Mouse (Mus musculus) limb, embryonic 13.5 days (tissue): ENCODE results near the gene Calm3. TPM values are rescaled to one million over a fixed set of nuclear protein-coding genes. Genes with fewer than 3 reads are reported as not detected.
"Not testable (repeated sequence)": the region's sequence is repeated elsewhere in the genome, so short reads cannot be mapped to it uniquely, and the experiment has no call there.

ENCODE experiments used
- ATAC-seq: fragments of 200-750 bp; cut with Nextera tagmentation; 2 replicates; pipeline ENCODE4 v1.8.0; 2017; ENCODE audit warnings: low read depth, moderate number of reproducible peaks, moderate TSS enrichment; ENCODE audit not compliant: low FRiP score
- H3K27ac ChIP-seq: fragments of 300-500 bp; sonication (generic); 2 replicates; pipeline ENCODE4 v1.5.1; 2015; ENCODE audit warnings: inconsistent platforms, mild to moderate bottlenecking, moderate library complexity
- H3K27me3 ChIP-seq: fragments of 300-500 bp; sonication (generic); 2 replicates; pipeline ENCODE4 v1.6.1; 2015; ENCODE audit warnings: mild to moderate bottlenecking, inconsistent platforms
- H3K36me3 ChIP-seq: fragments of 300-500 bp; sonication (generic); 2 replicates; pipeline ENCODE4 v1.6.1; 2015; ENCODE audit warnings: inconsistent platforms, mild to moderate bottlenecking, moderate library complexity
- H3K4me1 ChIP-seq: fragments of 300-500 bp; sonication (generic); 2 replicates; pipeline ENCODE4 v1.6.1; 2015; ENCODE audit warnings: inconsistent platforms
- H3K4me2 ChIP-seq: fragments of 300-500 bp; sonication (generic); replicated peaks from 2 replicates; pipeline ENCODE4 v1.6.1; 2015; ENCODE audit warnings: inconsistent platforms, mild to moderate bottlenecking, moderate library complexity
- H3K4me3 ChIP-seq: fragments of 300-500 bp; sonication (generic); 2 replicates; pipeline ENCODE4 v1.5.1; 2015; ENCODE audit warnings: moderate library complexity, mild to moderate bottlenecking, inconsistent platforms
- H3K9ac ChIP-seq: fragments of 300-500 bp; sonication (generic); 2 replicates; pipeline ENCODE4 v1.6.1; 2015; ENCODE audit warnings: mild to moderate bottlenecking, inconsistent platforms
- H3K9me3 ChIP-seq: fragments of 300-500 bp; sonication (generic); 2 replicates; pipeline ENCODE4 v1.6.1; 2016; ENCODE audit warnings: inconsistent platforms
- WGBS: fragments of 180-500 bp; shearing (Covaris S2); methylation state at CpG from one replicate; pipeline ENCODE4 v1.1.7; 2015; 5-methylcytosine and 5-hydroxymethylcytosine counted together
- polyA plus RNA-seq: library from polyadenylated mRNA; unstranded; fragments of >200 nt; fragmentation: Nextera tagmentation; extraction: Ambion mirVana; gene quantifications from 2 replicates; pipeline ENCODE4 v1.2.1, GENCODE M21; 2015

The Calm3 gene
- 103 and 115 TPM in 2 replicates for polyA plus RNA-seq

- WGBS, result 3% methylated on average over 62 of the region's 64 CpGs
- peaks cover 38% of the 10 kb centered on the region for H3K4me1 ChIP-seq
- H3K9ac ChIP-seq, result peak within 1 kb of the TSS; percentile 93
- peak within 1 kb of the TSS; percentile 95 for H3K27ac ChIP-seq
- no peaks in the 10 kb centered on the region for H3K27me3 ChIP-seq
- H3K4me2 ChIP-seq, result peak within 1 kb of the TSS; percentile 93
- peak within 1 kb of the TSS; percentile 75 for H3K4me3 ChIP-seq
- peaks cover 8% of the 10 kb centered on the region for H3K36me3 ChIP-seq
- H3K9me3 ChIP-seq, result no peaks in the 10 kb centered on the region
- peak; percentile 93 for ATAC-seq
These were observed at the start of gene Calm3 for GRCm38 (mm10) chr7:16924037-16924834. Calm3 (minus strand) TSS chr7:16924114.

GRCm38 (mm10) chr7:16971160-16971559, 47.2 kb upstream of the Calm3 start:
- Histone ChIP-seq H3K4me2 (no peak overlapping the region), H3K27me3 (no peaks in the 10 kb centered on the region), H3K9me3 (no peaks in the 10 kb centered on the region), H3K36me3 (no peaks in the 10 kb centered on the region), H3K4me3 (no peak overlapping the region), H3K9ac (no peak overlapping the region), H3K27ac (no peak overlapping the region), H3K4me1 (no peaks in the 10 kb centered on the region)
- WGBS, result 86% methylated on average over 3 of the region's 3 CpGs
- ATAC-seq, result no peak

GRCm38 (mm10) chr7:16968414-16968813, 44.5 kb upstream of the Calm3 start:
- Histone ChIP-seq H3K4me1 (no peaks in the 10 kb centered on the region), H3K27me3 (no peaks in the 10 kb centered on the region), H3K36me3 (no peaks in the 10 kb centered on the region), H3K4me3 (no peak overlapping the region), H3K4me2 (no peak overlapping the region), H3K9ac (no peak overlapping the region), H3K9me3 (no peaks in the 10 kb centered on the region), H3K27ac (no peak overlapping the region)
- ATAC-seq, result no peak
- WGBS, result 85% methylated on average over 6 of the region's 6 CpGs

- H3K4me2 ChIP-seq, result no peak overlapping the region
These were observed 37.8 kb upstream of the Calm3 start for GRCm38 (mm10) chr7:16961678-16962077.

GRCm38 (mm10) chr7:16959539-16960187, 35.7 kb upstream of the Calm3 start, which contains the start of gene Pnmal1:
Pnmal1 (plus strand) TSS chr7:16959679.
- Histone ChIP-seq H3K4me2 (peak within 1 kb of the TSS; percentile 48), H3K4me3 (0 out of 2 replicates have a peak within 1 kb of the TSS, but pooled peaks have one; percentile 15), H3K36me3 (no peaks in the 10 kb centered on the region), H3K27ac (no peak within 1 kb of the TSS), H3K9ac (peak within 1 kb of the TSS; percentile 25; the same call in 1 of the 2 replicates), H3K27me3 (no peaks in the 10 kb centered on the region), H3K9me3 (0 out of 2 replicates have a peak, but pooled peaks cover 5% of the 10 kb centered on the region), H3K4me1 (peaks cover 9% of the 10 kb centered on the region)
- WGBS, result 17% methylated on average over 17 of the region's 17 CpGs
- peak; percentile 35; the same call in 1 of the 2 replicates for ATAC-seq

More at GRCm38 (mm10) chr7:16961678-16962077, 37.8 kb upstream of the Calm3 start:
- Histone ChIP-seq H3K9me3 (no peaks in the 10 kb centered on the region), H3K9ac (no peak overlapping the region), H3K27me3 (no peaks in the 10 kb centered on the region), H3K4me3 (no peak overlapping the region), H3K36me3 (no peaks in the 10 kb centered on the region), H3K4me1 (peaks cover 9% of the 10 kb centered on the region), H3K27ac (no peak overlapping the region)
- 71% methylated on average over 5 of the region's 5 CpGs for WGBS
- no peak for ATAC-seq

GRCm38 (mm10) chr7:16956410-16957265, 32.7 kb upstream of the Calm3 start:
- Histone ChIP-seq H3K27me3 (no peaks in the 10 kb centered on the region), H3K4me1 (peaks cover 9% of the 10 kb centered on the region), H3K4me3 (no peak overlapping the region), H3K36me3 (no peaks in the 10 kb centered on the region), H3K4me2 (no peak overlapping the region), H3K27ac (peak overlapping the region; percentile 6; the same call in 1 of the 2 replicates), H3K9me3 (0 out of 2 replicates have a peak, but pooled peaks cover 6% of the 10 kb centered on the region), H3K9ac (no peak overlapping the region)
- 57% methylated on average over 15 of the region's 15 CpGs for WGBS
- peak; percentile 60; the same call in 1 of the 2 replicates for ATAC-seq

GRCm38 (mm10) chr7:16955712-16956111, 31.8 kb upstream of the Calm3 start:
- H3K27me3 ChIP-seq, result no peaks in the 10 kb centered on the region
- 0 out of 2 replicates have a peak, but pooled peaks cover 6% of the 10 kb centered on the region for H3K9me3 ChIP-seq
- H3K4me1 ChIP-seq, result peaks cover 9% of the 10 kb centered on the region
- no peak overlapping the region for H3K9ac ChIP-seq
- no peaks in the 10 kb centered on the region for H3K36me3 ChIP-seq
- no peak overlapping the region for H3K4me2 ChIP-seq
- no peak overlapping the region for H3K4me3 ChIP-seq
- 81% methylated on average over 4 of the region's 4 CpGs for WGBS
- H3K27ac ChIP-seq, result no peak overlapping the region
- ATAC-seq, result no peak

GRCm38 (mm10) chr7:16953776-16954175, 29.9 kb upstream of the Calm3 start:
- WGBS, result 62% methylated on average over 2 of the region's 2 CpGs
- H3K4me2 ChIP-seq, H3K27ac ChIP-seq, ATAC-seq, H3K4me3 ChIP-seq, H3K9me3 ChIP-seq, H3K36me3 ChIP-seq, H3K9ac ChIP-seq: not testable (repeated sequence)
- Histone ChIP-seq H3K4me1 (peaks cover 17% of the 10 kb centered on the region), H3K27me3 (peaks cover 11% of the 10 kb centered on the region)

GRCm38 (mm10) chr7:16950861-16951635, 27.1 kb upstream of the Calm3 start:
- peak overlapping the region; percentile 37; the same call in 1 of the 2 replicates for H3K4me2 ChIP-seq
- 23% methylated on average over 18 of the region's 18 CpGs for WGBS
- peak; percentile 16; the same call in 1 of the 2 replicates for ATAC-seq

GRCm38 (mm10) chr7:16949908-16950841, 26.3 kb upstream of the Calm3 start:
- Histone ChIP-seq H3K27ac (no peak overlapping the region), H3K9me3 (0 out of 2 replicates have a peak, but pooled peaks cover 6% of the 10 kb centered on the region), H3K36me3 (no peaks in the 10 kb centered on the region), H3K4me3 (peak overlapping the region; percentile 40), H3K9ac (peak overlapping the region; percentile 62), H3K4me1 (peaks cover 50% of the 10 kb centered on the region), H3K27me3 (peaks cover 47% of the 10 kb centered on the region), H3K4me2 (peak overlapping the region; percentile 70)
- peak; percentile 35; the same call in 1 of the 2 replicates for ATAC-seq
- 12% methylated on average over 29 of the region's 29 CpGs for WGBS

More at GRCm38 (mm10) chr7:16950861-16951635, 27.1 kb upstream of the Calm3 start:
- H3K36me3 ChIP-seq, result no peaks in the 10 kb centered on the region
- no peak overlapping the region for H3K9ac ChIP-seq
- H3K4me3 ChIP-seq, result peak overlapping the region; percentile 9; the same call in 1 of the 2 replicates
- 0 out of 2 replicates have a peak, but pooled peaks cover 6% of the 10 kb centered on the region for H3K9me3 ChIP-seq
- H3K27me3 ChIP-seq, result peaks cover 38% of the 10 kb centered on the region
- no peak overlapping the region for H3K27ac ChIP-seq
- peaks cover 42% of the 10 kb centered on the region for H3K4me1 ChIP-seq
